Mouse (Mus musculus): ENCODE data around the gene Mtrf1l. TPM values are rescaled to one million over a fixed set of nuclear protein-coding genes. Genes with fewer than 3 reads are reported as not detected.
A peak's percentile ranks its signal among the peaks of the same experiment; 100 is the strongest.

The Mtrf1l gene
- polyA plus RNA-seq, 1 experiment from 2014 or later = 16.3 TPM

- Histone ChIP-seq H3K9ac (no peak overlapping the region), H3K4me2 (no peak overlapping the region), H3K27me3 (replicated peaks) (no peaks in the 10 kb centered on the region), H3K4me1 (peaks cover 10% of the 10 kb centered on the region), H3K4me3 (replicated peaks) (no peak overlapping the region), H3K27ac (no peak overlapping the region), H3K9me3 (no peaks in the 10 kb centered on the region), H3K36me3 (no peaks in the 10 kb centered on the region)
- WGBS = 67% methylated on average over 6 of the region's 6 CpGs
- no peak for ATAC-seq (ENCODE audit: insufficient read depth, low FRiP score, low read depth)
Measured at GRCm38 (mm10) chr10:5826336-5827025, 2.8 kb upstream of the Mtrf1l start.

- Histone ChIP-seq H3K27ac (peak overlapping the region; percentile 94), H3K9me3 (no peaks in the 10 kb centered on the region), H3K9ac (no peak overlapping the region; the same call in 1 of the 2 replicates), H3K4me3 (replicated peaks) (peak overlapping the region; percentile 96), H3K27me3 (replicated peaks) (no peaks in the 10 kb centered on the region), H3K36me3 (peaks cover 1% of the 10 kb centered on the region; the same call in 1 of the 2 replicates), H3K4me1 (peaks cover 10% of the 10 kb centered on the region), H3K4me2 (peak overlapping the region; percentile 72)
- no peak for ATAC-seq (ENCODE audit: insufficient read depth, low FRiP score, low read depth)
- 0% methylated on average over 3 of the region's 3 CpGs for WGBS
Measured at GRCm38 (mm10) chr10:5824779-5825178, 1.1 kb upstream of the Mtrf1l start.

DNA sequence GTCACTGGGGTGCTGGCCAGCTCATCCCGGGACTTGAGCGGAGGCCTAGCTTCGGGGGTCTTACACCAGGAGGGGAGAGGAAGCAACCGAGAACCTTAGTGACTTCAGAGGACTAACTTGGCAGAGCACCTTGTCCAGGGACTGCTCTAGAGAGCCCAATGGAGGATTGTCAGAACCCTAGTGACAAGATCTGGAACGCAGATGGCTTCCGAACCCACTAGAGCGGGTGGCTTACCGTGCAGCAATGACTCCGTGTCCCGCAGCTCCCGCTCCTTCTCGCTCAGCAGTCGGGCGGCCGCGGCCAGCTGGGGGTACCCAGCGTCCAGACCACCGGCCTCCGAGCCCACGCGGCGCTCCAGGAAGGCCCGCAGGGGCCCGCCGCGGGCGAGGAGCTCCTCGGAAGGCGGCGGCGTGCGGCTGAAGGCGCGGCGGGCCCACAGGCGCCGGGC is 395 bp downstream of the Mtrf1l start:
- peak overlapping the region; percentile 94 for H3K27ac ChIP-seq
- peaks cover 14% of the 10 kb centered on the region for H3K36me3 ChIP-seq
- H3K4me1 ChIP-seq = peaks cover 10% of the 10 kb centered on the region
- ATAC-seq (ENCODE audit: insufficient read depth, low FRiP score, low read depth) = no peak
- WGBS = under 1% methylated on average over 37 of the region's 37 CpGs
- H3K4me2 ChIP-seq = peak overlapping the region; percentile 54
- H3K9ac ChIP-seq = peak overlapping the region; percentile 92
- H3K9me3 ChIP-seq = no peaks in the 10 kb centered on the region
- no peaks in the 10 kb centered on the region for H3K27me3 ChIP-seq (replicated peaks)
- H3K4me3 ChIP-seq (replicated peaks) = peak overlapping the region; percentile 96

DNA sequence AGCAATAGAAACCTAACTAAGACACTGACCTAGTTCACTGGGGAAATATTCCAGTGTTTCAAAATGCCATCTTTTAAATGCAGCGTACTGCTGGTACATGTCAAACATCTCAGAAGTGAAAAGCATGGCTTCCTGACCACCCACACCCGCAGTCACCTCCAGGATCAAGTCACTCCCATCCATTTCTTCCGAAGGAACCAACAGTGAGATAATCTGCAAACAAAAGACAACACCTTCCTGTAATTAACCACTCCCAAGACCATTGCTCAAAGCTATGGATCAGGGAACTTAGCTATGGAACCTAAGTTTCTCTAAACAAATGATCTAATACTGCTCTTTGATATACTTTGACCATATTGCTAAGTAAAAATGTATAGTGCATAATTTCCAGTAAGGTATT is 4.9 kb downstream of the Mtrf1l start:
- H3K9ac ChIP-seq = no peak overlapping the region
- H3K4me2 ChIP-seq = no peak overlapping the region
- no peaks in the 10 kb centered on the region for H3K9me3 ChIP-seq
- no peak overlapping the region for H3K27ac ChIP-seq
- H3K27me3 ChIP-seq (replicated peaks) = no peaks in the 10 kb centered on the region
- peaks cover 10% of the 10 kb centered on the region for H3K4me1 ChIP-seq
- 85% methylated on average over 3 of the region's 3 CpGs for WGBS
- H3K4me3 ChIP-seq (replicated peaks) = no peak overlapping the region
- peaks cover 41% of the 10 kb centered on the region for H3K36me3 ChIP-seq
- ATAC-seq (ENCODE audit: insufficient read depth, low FRiP score, low read depth) = no peak

DNA sequence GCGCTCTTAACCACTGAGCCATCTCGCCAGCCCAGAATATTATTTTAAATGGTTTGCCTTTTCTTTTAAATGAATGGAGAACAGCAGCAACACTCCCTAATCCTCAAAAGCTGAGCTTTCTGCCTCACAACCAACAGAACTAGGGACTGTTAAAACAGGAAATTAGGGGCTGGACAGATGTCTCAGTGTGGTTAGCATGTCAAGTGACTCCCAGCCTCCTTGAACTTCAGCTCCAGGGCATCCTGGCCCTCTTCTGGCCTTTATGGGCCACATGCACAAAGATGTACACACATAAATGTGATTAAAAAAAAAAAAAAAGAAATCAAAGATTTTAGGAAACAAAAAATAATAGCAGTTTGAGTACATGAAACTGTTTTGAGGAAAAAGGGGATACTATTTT is 7.7 kb downstream of the Mtrf1l start:
- Histone ChIP-seq H3K4me3 (replicated peaks) (no peak overlapping the region), H3K4me2 (no peak overlapping the region), H3K9me3 (no peaks in the 10 kb centered on the region), H3K4me1 (no peaks in the 10 kb centered on the region), H3K36me3 (peaks cover 55% of the 10 kb centered on the region), H3K27me3 (replicated peaks) (no peaks in the 10 kb centered on the region), H3K27ac (no peak overlapping the region), H3K9ac (no peak overlapping the region)
- WGBS = 95% methylated on average over 2 of the region's 2 CpGs
- ATAC-seq (ENCODE audit: insufficient read depth, low FRiP score, low read depth) = no peak

DNA sequence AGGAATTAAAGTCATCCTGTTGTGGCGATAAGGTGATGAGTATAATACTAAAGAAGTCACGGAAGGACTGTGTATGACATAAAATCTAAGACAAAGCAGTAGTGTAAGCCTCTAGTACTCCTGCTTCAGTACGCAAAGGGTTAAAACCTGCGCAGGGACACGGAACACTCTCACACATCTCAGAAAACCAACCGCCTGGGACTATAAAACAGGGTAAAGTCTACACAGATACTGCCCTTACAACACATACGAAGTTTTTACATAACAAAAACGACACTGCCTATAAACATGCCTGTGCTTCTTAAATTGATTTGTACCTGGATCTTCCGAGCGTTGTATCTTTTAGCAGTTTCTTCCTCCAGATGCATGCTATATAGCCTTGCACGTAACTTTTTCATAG is 10.0 kb downstream of the Mtrf1l start:
- no peak overlapping the region for H3K4me2 ChIP-seq
- ATAC-seq (ENCODE audit: insufficient read depth, low FRiP score, low read depth) = no peak
- WGBS = 88% methylated on average over 11 of the region's 11 CpGs

GRCm38 (mm10) chr10:5807683-5808082 is 16.0 kb downstream of the Mtrf1l start:
- Histone ChIP-seq H3K4me2 (peak overlapping the region; percentile 22; the same call in 1 of the 2 replicates), H3K27ac (peak overlapping the region; percentile 92), H3K9ac (no peak overlapping the region), H3K36me3 (peaks cover 7% of the 10 kb centered on the region), H3K4me1 (peaks cover 3% of the 10 kb centered on the region), H3K9me3 (no peaks in the 10 kb centered on the region), H3K27me3 (replicated peaks) (no peaks in the 10 kb centered on the region), H3K4me3 (replicated peaks) (no peak overlapping the region)
- WGBS = 45% methylated on average over 2 of the region's 2 CpGs
- no peak for ATAC-seq (ENCODE audit: insufficient read depth, low FRiP score, low read depth)

More for the DNA sequence above, 10.0 kb downstream of the Mtrf1l start:
- H3K4me1 ChIP-seq = no peaks in the 10 kb centered on the region
- no peak overlapping the region for H3K9ac ChIP-seq
- H3K36me3 ChIP-seq = peaks cover 45% of the 10 kb centered on the region
- H3K4me3 ChIP-seq (replicated peaks) = no peak overlapping the region
- H3K27me3 ChIP-seq (replicated peaks) = no peaks in the 10 kb centered on the region
- H3K27ac ChIP-seq = no peak overlapping the region
- H3K9me3 ChIP-seq = no peaks in the 10 kb centered on the region

GRCm38 (mm10) chr10:5806996-5807395 is 16.7 kb downstream of the Mtrf1l start:
- H3K4me2 ChIP-seq = peak overlapping the region; percentile 90; the same call in 1 of the 2 replicates

DNA sequence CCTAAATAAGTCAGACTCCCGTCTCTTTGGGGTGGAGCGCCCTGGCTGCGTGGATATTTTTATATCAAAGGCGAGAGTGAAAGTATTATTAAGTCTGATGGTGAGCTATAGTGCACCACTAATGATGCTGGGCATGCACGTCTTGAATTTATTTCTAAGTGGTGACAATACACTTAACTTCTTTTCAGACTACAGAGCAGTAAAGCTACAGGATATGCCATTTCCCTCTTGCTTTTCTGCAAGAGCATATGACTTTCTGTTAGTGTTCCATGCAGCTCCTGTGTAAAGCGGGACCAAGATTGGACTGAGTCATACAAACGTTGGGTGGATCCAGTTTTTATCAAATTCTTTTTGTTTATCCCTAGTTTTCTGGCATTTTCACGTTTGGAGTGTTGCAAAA is 17.3 kb downstream of the Mtrf1l start:
- ATAC-seq (ENCODE audit: insufficient read depth, low FRiP score, low read depth) = no peak
- Histone ChIP-seq H3K27ac (peak overlapping the region; percentile 92), H3K9me3 (no peaks in the 10 kb centered on the region), H3K27me3 (replicated peaks) (no peaks in the 10 kb centered on the region), H3K4me3 (replicated peaks) (peak overlapping the region; percentile 72), H3K9ac (peak overlapping the region; percentile 29; the same call in 1 of the 2 replicates), H3K4me1 (peaks cover 8% of the 10 kb centered on the region), H3K36me3 (0 out of 2 replicates have a peak, but pooled peaks cover 3% of the 10 kb centered on the region), H3K4me2 (peak overlapping the region; percentile 90)
- 7% methylated on average over 8 of the region's 8 CpGs for WGBS

More at GRCm38 (mm10) chr10:5806996-5807395, 16.7 kb downstream of the Mtrf1l start:
- WGBS = 49% methylated on average over 4 of the region's 4 CpGs
- ATAC-seq (ENCODE audit: insufficient read depth, low FRiP score, low read depth) = no peak
- Histone ChIP-seq H3K36me3 (0 out of 2 replicates have a peak, but pooled peaks cover 3% of the 10 kb centered on the region), H3K4me1 (peaks cover 8% of the 10 kb centered on the region), H3K4me3 (replicated peaks) (no peak overlapping the region), H3K9ac (no peak overlapping the region), H3K27me3 (replicated peaks) (no peaks in the 10 kb centered on the region), H3K27ac (peak overlapping the region; percentile 92; the same call in 1 of the 2 replicates), H3K9me3 (no peaks in the 10 kb centered on the region)

- Histone ChIP-seq H3K36me3 (0 out of 2 replicates have a peak, but pooled peaks cover 3% of the 10 kb centered on the region), H3K27ac (peak overlapping the region; percentile 92), H3K9ac (peak overlapping the region; percentile 50), H3K4me2 (peak overlapping the region; percentile 90), H3K9me3 (no peaks in the 10 kb centered on the region), H3K4me3 (replicated peaks) (peak overlapping the region; percentile 72), H3K27me3 (replicated peaks) (no peaks in the 10 kb centered on the region), H3K4me1 (peaks cover 8% of the 10 kb centered on the region)
- ATAC-seq (ENCODE audit: insufficient read depth, low FRiP score, low read depth) = peak; percentile 93
- WGBS = under 1% methylated on average over 43 of the region's 43 CpGs
Measured at GRCm38 (mm10) chr10:5805731-5806307, 17.9 kb downstream of the Mtrf1l start.

- peak within 1 kb of the TSS; percentile 72 for H3K4me3 ChIP-seq (replicated peaks)
- under 1% methylated on average over 42 of the region's 42 CpGs for WGBS
- peaks cover 5% of the 10 kb centered on the region for H3K36me3 ChIP-seq
- H3K9ac ChIP-seq = peak within 1 kb of the TSS; percentile 58
- H3K9me3 ChIP-seq = no peaks in the 10 kb centered on the region
- H3K4me2 ChIP-seq = peak within 1 kb of the TSS; percentile 90
- peaks cover 8% of the 10 kb centered on the region for H3K4me1 ChIP-seq
- peak; percentile 94 for ATAC-seq (ENCODE audit: insufficient read depth, low FRiP score, low read depth)
- H3K27me3 ChIP-seq (replicated peaks) = no peaks in the 10 kb centered on the region
- H3K27ac ChIP-seq = peak within 1 kb of the TSS; percentile 92
Measured at GRCm38 (mm10) chr10:5805243-5805730, 18.4 kb downstream of the Mtrf1l start, which contains the start of gene Fbxo5. Fbxo5 (minus strand) TSS chr10:5805600.

DNA sequence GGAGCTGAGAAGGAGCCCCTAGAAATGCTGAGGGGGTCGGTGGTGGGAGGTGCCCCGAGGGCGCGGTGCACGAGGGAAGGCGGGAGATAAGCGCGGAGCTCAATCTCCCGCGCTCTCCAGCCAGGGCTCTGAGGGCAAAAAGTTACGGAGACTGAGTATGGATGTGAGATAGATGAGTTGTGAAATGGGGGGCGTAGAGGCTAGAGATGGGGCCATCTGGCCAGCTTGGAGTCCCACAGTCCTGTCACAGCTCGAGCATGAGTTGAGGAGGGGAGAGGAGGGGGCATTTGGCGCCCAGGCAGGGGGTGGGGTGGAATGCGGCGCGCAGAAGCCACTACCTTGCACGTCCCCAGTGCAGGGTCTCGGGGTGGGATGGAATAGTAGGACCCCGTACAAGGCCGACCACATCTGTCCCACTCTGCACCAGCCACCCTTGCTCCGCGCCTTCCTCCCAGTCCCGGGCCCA is 19.0 kb downstream of the Mtrf1l start:
- H3K4me2 ChIP-seq = peak overlapping the region; percentile 90
- peak overlapping the region; percentile 58 for H3K9ac ChIP-seq
- peak; percentile 3 for ATAC-seq (ENCODE audit: insufficient read depth, low FRiP score, low read depth)
- H3K9me3 ChIP-seq = no peaks in the 10 kb centered on the region
- H3K4me1 ChIP-seq = peaks cover 8% of the 10 kb centered on the region
- peak overlapping the region; percentile 72 for H3K4me3 ChIP-seq (replicated peaks)
- no peaks in the 10 kb centered on the region for H3K27me3 ChIP-seq (replicated peaks)
- under 1% methylated on average over 24 of the region's 24 CpGs for WGBS
- H3K27ac ChIP-seq = peak overlapping the region; percentile 72
- H3K36me3 ChIP-seq = peaks cover 11% of the 10 kb centered on the region

Data from stomach, embryonic 15.5 days (tissue).